Mouse (Mus musculus): ENCODE results near the gene Ogg1.

- TF ChIP-seq TAL1 (conservative IDR thresholded peaks at IDR 0.05; ENCODE audit: low read depth, low read length) (no peak), CTCF (IDR thresholded peaks at IDR 0.05; ENCODE audit: low read depth, low read length) (no peak), POLR2AphosphoS5 (IDR thresholded peaks at IDR 0.05; ENCODE audit: insufficient replicate concordance, low read depth, low read length) (no peak), GATA1 (IDR thresholded peaks at IDR 0.05; ENCODE audit: borderline replicate concordance, low read length) (no peak), GATA2 (IDR thresholded peaks at IDR 0.05; ENCODE audit: borderline replicate concordance, low read depth, low read length) (no peak)
Observed at GRCm38 (mm10) chr6:113377496-113378385, 51.0 kb downstream of the Ogg1 start, which contains the start of the genes Tada3 and Arpc4.
